Mouse (Mus musculus) ovary, postnatal 10 days (tissue): ENCODE measurements around the gene Rhbdf1.
"Not testable (repeated sequence)": the region's sequence is repeated elsewhere in the genome, so short reads cannot be mapped to it uniquely, and the experiment has no call there.

ENCODE experiments used
- DNase-seq: peaks from one replicate; pipeline ENCODE4 v3.0.0; 2022; ENCODE audit warnings: low spot score

Rhbdf1 gene

GRCm38 (mm10) chr11:32220607-32221224, 1.4 kb downstream of the Rhbdf1 start:
- DNase-seq: no peak

- no peak for DNase-seq
Observed at GRCm38 (mm10) chr11:32219287-32219686, 2.8 kb downstream of the Rhbdf1 start.

DNA sequence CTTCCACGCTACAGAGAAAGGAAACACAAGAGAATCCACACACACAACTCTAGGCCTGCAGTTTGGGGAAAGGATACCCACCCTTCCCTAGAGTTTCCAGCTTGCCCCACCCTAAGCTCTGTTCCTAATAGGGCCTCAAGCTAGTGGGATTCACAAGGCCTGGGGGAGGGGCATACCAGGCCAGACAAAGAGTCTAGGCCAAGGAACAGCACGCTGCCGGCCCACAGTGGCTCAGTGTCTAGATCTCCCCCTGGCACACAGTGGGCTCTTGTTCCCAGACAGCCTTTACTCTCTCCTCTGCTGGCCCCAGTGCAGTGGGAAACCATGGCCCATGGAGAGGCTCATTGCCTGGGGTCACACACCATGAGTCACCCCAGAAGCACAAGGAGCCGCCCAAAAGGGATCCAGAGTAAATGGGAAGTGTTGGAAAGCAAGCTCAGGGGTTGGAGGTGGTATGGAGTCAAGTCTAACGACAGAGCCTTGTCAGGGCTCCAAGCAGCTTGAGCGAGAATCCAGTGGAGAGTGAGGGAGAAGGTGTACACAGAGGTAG, 3.5 kb downstream of the Rhbdf1 start:
- DNase-seq: no peak

- DNase-seq: no peak
Observed at GRCm38 (mm10) chr11:32216851-32217250, 5.2 kb downstream of the Rhbdf1 start.

DNA sequence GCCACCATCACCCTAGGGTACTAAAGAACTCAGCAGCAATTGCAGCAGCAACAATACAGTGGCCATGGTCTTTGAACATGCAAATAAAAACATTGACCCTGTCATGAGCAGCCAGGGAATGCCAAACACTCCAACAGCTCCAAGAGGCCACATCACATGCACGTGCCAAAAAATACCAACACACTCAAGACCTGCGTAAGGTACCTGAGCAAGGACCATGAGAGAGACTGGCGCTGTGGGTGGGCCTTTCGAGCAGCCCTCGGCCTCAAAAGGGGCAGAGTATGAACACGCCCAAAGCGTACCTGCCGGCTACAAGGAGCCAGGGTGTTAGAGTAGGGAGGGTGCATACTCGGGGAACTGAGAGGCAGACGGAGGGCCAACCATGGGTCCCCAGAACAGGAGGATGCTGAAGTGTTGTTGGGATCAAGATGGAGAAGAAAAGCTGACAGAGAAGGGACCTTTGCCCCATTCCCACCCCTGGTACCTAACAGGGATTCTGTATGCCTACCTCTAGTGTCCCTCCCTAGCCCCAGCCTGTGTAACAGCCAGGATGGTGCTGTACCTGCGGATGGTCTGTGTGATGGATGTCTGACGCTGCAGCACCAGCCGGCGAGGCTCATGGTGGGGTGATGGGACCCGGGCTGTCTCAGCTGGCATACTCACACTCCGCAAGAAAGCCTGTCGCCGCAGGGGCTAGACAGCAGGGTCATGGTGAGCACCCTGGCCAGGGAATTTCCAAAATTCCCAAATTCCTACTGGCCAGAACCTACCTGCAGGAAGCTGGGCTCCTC, 6.5 kb downstream of the Rhbdf1 start:
- DNase-seq: no peak

DNA sequence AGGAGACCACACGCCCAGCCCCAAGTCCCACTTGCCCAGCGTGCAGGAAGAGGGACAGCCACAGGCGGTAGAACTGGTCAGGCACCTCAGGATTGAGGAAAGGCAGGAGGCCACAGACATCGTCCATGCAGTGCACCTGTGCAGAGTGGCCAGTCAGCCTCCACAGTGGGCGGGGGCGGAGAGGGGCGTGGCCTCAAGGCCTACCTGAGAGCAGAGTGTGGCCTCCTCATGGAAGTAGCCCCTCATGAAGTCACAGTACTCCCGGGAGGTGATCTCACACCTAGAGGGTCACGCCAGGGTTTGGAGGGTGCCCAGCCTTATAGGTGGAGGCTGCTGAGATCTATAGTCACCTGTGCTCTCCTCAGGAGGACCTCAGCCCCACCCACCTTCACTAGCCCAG, 11.5 kb downstream of the Rhbdf1 start:
- no peak for DNase-seq

DNA sequence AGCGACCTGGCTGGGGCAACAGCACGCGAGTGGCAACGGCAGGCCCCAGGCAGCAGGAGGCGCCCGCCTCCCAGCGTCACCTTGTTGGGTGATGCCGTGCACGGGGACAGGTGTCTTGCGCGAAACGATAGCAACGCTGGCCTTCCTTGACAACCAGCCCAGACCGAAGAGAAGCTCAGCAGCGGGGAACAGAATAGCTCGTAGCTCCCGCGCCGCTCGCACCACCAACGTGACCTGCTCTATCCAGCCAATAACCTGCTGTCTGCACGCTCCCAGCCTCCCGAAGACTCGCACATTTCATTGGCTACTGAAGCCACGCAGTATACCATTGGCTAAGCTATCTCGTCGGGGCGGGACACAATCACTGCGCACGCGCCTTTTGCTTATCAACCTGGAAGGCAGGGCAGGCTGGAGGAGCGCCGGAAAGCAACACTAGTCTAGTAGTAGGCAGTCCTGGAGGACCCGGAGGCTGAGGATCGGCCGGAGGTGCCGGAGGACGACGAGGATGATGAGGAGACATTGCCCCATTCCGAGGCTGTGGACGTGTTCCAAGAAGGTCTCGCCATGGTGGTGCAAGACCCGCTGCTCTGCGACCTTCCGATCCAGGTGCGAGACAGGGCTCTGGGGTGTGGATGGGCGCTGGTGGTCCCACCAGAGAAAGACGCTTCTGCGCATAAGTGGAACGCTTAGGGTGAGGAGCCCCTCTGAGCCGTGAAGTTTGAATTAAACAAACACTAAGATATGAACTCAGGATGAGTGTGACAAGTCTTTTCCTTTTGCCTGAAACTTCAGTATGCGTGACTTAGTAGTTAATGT, 16.8 kb downstream of the Rhbdf1 start, which contains the start of gene Snrnp25:
Snrnp25 (plus strand) TSS at position 358 of the 816 bp plus-strand sequence.
- DNase-seq: peak; percentile 87

DNA sequence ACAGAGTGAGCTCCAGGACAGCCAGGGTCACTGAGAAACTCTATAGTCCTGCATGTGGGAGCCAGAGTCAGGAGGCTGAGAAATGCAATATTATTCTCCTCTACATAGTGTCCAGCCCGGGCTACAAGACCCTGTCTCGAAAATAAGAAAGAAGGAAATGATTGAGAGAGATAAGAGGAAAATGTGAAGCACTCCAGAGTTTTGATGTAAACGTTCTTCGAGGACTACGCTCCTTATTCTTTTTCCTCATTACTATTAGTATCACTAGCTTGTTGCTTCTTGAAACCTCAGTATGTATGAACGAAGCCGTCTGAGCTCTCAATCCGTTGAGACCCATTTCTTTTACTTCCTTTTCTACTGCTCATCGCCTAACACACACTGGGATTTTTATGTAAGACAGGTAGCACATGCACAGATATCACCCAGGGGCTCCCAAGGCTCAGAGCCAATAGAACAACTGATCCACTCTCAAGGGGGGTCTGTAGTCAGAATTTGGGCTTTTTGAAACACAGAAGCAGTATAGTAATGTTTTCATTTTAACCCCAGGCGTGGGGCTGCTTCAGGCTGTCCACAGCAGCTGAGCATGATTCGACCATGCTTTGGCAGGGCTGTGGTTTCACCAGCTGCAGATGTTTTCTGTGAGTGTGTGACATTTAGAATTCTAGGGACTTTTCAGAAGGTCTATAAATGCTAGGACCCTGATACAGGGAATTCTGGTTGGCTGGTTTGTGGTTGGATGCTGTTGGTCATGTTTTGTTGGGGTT, 20.0 kb downstream of the Rhbdf1 start:
- no peak for DNase-seq

DNA sequence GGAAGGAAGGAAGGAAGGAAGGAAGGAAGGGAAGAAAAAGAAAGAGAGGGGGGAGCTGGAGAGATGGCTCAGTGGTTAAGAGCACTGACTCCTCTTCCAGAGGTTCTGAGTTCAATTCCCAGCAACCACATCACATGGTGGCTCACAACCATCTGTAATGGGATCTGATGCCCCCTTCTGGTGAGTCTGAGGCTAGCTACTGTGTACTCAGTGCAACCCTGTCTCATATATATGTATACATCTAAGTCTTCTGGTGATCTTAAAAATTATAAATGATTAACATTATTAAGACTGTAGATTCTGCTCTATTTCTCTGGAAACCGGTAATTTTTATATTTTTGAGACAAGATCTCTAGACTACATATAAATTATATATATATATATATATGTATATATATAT, 21.1 kb downstream of the Rhbdf1 start:
- not testable (repeated sequence) for DNase-seq

DNA sequence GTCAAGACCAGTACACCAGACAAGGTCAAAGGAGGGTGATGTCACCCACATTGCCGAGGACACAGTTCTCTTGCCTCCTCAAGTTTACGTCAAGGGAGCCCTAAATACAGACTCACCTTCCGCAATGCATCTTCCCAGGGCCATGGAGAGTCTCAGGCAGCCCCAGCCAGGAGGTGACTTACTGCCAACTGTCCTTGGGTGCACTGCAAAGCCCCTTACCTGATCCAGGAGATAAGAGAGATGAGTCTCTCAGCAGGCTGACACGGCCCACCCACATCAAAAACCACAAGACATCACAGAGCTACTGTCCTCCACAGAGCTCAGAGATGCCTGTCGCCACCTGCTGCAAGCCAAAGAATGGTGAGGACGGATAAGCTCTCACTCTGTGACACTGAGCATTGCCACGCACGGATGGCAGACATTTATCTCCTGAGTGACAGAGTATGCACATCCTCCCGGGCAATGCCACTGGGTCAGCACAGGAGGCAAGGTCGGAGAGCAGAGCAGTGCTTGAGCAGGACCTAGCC, 22.0 kb downstream of the Rhbdf1 start, which contains the start of gene Il9r:
Il9r (minus strand) TSS at position 205 of the 527 bp plus-strand sequence.
- DNase-seq: no peak

DNA sequence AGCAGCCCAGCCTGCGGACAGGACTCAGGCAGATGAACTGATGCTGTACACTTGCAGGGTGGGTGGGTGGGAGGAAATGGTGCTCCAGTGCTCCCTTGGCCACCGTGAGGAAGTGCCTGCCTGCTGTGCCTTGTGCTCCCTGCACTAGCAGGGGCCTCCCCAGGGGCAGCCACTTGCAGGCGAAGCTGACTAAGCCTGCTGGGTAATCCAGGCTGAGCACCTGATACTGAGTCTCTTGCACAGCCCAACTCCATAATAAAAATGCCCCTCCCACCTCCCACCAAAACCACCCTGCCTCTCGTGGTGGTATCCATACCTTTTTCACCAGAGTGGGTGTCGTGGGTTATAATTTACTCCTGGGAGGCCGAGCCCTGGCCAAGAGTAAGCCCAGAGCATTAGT, 22.9 kb downstream of the Rhbdf1 start:
- DNase-seq: no peak

GRCm38 (mm10) chr11:32198256-32198955, 23.7 kb downstream of the Rhbdf1 start:
- DNase-seq: no peak

- no peak for DNase-seq
Observed at GRCm38 (mm10) chr11:32197766-32198165, 24.3 kb downstream of the Rhbdf1 start.

DNA sequence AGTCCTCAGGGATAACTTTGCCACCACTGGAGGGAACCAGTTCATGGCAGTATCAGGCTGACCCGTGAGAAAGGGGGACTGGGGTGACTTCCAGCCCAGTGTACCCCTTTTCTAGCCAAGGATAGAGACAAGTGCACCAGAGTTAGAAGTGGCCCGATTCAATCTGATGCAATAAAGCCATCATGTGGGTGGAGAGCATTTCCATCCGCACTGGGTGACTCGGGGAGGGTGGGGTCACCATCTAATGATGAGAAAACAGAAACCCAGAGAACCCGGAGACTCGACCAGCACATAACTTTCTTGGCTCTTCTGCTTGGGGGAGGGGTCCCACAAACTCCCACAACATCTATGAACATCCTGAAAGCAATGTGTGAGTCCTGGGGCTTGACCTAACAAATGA, 25.4 kb downstream of the Rhbdf1 start:
- DNase-seq: no peak

DNA sequence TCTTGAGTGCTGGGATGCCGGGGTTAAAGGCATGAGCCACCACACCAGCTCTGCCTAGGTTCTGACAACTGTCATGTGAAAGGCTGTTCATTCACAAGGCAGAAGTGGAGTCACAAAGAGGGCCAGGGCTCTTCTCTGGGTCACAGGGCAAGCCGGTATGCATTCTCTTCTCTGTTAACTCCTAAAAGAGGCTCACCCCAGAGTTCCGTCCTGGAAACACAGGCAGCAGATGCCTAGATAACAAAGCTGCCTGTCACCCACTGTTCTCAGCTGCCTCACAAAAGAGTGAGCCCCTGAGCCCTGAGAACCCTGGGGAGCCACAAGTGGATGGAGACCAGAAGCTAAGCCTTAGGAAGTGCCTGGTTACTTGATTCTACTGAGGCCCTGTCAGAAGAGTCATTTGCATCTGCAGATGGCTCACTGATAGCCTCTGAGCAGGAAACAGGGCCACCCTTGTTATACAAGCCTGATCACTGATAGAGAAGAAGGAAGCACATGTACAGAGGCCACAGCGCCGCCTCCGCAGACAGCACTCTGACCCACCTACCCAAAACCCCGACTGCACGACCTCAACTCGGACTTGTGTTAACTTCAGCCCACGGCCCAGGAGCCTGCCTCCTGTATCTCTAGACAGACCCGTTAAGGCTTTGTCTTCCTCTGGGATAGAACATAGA, 26.1 kb downstream of the Rhbdf1 start:
- DNase-seq: no peak

DNA sequence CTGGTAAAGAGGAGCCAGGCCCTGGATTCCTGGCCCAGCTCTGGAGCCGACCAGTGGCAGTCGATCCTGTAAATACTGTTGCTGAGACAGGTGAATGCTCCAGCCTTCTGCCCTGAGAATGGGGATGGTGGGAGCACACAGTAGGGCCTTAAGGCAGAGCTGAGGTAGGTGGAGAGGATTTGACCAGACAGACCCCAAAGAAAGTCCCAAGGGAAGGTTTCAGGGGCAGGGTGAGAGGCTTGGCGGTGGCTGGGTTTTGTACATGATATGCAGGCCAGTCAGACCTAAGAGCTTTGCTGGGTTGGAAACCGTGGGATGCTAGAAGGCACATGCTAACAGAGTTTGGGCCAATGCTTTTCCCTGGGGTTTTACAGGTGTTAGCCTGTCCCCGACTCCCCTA, 27.5 kb downstream of the Rhbdf1 start:
- no peak for DNase-seq

DNA sequence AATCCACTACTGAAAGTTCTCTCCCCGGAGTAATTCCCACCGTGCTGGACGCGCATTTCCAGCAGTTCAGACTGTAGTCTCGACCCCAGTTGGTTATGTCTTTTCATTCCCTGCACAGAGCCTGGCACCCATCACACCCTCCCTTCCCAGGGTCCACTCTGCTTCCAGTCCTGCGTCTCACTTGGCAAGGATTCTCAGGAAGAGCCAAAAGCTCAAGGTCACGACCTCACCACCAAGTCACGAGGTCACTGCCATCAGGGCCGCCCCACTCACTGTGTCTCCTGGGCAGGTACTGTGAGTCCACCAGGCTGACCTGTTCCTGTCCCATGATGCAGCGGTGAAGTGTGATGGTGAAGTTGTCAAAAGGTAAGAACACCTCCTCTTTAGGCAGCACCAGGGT, 28.0 kb downstream of the Rhbdf1 start:
- no peak for DNase-seq

DNA sequence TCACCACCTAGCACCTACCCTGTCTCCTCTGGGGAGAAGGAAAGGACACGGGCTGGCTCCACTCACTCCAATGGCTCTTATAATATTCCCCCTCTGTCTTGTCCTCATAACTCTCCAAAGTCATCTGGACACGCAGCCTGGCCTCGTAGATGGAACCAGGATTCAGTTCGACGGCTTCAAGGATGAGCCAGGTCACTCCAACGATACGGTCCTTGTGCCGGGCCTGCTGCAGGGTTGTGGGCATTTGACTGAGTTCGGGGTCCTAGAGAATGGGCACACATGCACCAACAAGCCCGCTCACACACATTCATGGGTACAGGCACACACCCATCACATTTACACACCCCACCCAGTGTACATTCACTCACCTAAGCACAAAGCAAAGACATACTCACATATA, 28.9 kb downstream of the Rhbdf1 start:
- DNase-seq: no peak

DNA sequence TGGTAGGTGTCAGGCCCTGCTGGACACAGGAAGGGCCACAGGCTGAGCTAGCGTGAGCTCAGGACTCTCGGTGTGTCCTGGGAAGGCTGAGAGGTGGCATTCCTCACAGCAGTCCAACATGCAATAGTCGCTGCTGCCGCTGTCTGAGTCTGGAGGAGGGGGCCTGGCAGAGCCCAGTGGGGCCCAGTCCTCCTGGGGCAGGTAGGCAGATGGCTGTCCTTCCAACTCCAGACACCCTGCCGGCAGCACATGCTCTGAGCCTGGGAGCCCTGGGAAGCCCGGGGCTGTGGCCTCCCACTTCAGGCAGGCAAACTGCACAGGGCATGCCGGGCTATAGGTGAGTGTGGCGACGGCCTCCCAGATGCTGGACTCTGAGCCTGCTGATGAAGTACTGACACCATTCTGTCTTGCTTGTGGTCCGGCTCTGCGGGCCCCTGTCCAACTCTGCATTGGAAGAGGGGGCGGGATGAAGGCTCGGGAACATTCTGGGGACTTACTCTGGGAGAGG, 31.4 kb downstream of the Rhbdf1 start:
- no peak for DNase-seq

DNA sequence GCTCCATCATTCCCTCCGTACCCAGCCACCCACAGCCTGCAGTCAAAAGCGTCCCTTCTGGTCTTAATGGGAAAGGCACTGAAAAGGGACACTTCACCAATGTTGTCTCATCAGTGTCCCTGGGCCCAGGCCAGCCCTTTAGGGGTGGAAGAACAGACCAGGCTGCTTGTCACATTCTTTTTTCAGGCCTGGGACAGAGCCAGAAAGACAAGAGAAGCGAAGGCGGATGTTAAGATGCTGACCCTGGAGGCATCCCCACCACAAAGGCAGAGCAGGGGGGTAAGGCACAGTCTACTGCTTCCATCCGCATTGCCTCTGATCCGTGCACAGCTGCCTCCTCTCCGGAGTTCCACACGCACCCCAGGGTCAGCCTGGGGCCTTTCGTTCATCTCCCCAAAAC, 32.0 kb downstream of the Rhbdf1 start:
- no peak for DNase-seq
